Mouse (Mus musculus) erythroblast, embryonic 14.5 days (primary cell): ENCODE measurements around the gene Shh.

ENCODE experiments used
- GATA1 ChIP-seq: IDR thresholded peaks from 2 replicates; pipeline ENCODE4 v1.6.1; 2012; ENCODE audit warnings: low read length, inconsistent platforms, mixed read lengths
- TAL1 ChIP-seq: IDR thresholded peaks from 3 replicates; pipeline ENCODE4 v1.6.1; 2012; ENCODE audit warnings: low read length, inconsistent platforms, mixed read lengths

DNA sequence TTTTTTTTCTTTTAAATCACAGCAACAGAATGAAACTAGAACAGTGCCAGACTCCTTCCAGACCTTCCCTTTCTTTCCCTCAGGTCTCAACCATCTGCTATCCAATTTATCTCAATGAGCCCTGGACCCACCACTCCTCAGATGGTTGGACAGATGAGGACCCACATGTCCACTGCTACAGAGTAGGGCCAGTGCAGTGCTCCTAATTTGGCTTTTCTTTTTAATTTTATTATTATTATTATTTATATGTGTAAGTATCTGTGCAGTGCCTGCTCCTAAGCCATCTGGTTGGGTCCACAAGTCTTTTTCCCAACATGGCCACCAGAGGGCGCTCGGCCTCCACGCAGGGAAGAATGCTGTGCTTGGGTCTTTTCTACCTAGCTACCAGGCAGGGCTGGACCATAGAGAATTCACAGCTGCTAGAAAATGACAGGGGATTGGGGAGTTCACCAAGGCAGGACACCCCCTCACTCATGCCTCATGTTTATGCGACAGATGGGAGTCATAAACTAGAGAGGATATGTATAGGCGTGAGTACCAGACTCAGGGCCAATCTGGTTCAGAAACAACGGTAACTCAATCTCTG lies 15.9 kb downstream of the Shh start:
- no peak for TF ChIP-seq TAL1
- TF ChIP-seq GATA1, result no peak
